Mouse (Mus musculus): ENCODE results near the gene Scai.
"Not testable (repeated sequence)": the region's sequence is repeated elsewhere in the genome, so short reads cannot be mapped to it uniquely, and the experiment has no call there.

Scai gene

GRCm38 (mm10) chr2:39129526-39130326, 60.8 kb downstream of the Scai start:
- no peak for DNase-seq (ENCODE audit: low read depth)

GRCm38 (mm10) chr2:39124167-39124566, 66.4 kb downstream of the Scai start:
- no peak for DNase-seq (ENCODE audit: low read depth)

DNA sequence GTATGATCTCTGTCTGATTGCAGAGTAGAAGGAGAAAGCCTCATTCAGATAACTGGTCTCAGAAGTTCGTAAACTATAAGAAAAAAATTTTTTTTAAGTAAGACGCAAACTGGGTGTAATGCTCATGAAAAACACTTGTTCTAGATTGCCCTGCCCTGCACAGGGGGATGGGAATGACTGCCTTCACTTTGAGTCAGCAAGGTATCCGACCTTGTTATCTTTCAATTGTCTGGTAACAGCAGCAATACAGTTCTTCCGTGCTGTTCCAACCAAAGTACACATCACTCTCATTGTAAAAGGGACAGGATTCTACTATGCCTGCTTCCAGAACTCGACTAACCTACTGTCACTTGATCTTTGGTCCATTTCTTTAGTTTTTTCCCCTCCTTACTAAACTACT, 69.4 kb downstream of the Scai start:
- no peak for DNase-seq (ENCODE audit: low read depth)

DNA sequence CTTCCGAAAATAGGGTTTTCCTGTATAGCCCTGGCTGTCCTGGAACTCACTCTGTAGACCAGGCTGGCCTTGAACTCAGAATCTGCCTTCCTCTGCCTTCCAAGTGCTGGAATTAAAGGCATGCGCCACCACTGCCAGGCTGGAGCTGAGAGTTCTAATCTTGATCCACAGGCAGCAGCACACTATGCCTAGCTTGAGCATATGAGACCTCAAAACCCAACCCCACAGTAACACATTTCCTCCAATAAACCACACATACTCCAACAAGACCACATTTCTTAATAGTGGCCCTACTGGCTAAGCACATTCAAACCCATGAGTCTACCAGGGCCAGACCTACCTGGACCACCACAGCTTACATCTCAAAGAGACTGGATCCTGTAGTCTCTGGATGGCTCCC, 74.0 kb downstream of the Scai start:
- DNase-seq (ENCODE audit: low read depth): peak; percentile 80

- DNase-seq (ENCODE audit: low read depth): no peak
Measured at GRCm38 (mm10) chr2:39114093-39114492, 76.4 kb downstream of the Scai start.

DNA sequence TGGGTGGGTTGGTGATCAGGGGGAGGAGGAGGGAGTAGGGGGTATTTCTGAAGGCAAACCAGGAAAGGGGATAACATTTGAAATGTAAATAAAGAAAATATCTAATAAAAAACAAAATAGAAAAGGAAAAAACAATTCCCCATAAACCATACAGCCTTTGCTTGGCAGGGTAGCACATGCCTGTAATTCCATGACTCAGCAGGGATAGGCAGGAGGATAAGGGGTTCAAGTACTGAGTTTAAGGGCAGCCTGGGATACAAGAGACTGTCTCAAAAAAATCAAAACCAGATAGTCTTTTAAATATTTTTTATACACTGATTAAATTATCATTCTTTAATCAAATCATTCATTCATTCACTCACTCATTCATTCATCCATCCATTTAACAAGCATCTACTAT, 80.0 kb downstream of the Scai start:
- DNase-seq (ENCODE audit: low read depth): no peak

DNA sequence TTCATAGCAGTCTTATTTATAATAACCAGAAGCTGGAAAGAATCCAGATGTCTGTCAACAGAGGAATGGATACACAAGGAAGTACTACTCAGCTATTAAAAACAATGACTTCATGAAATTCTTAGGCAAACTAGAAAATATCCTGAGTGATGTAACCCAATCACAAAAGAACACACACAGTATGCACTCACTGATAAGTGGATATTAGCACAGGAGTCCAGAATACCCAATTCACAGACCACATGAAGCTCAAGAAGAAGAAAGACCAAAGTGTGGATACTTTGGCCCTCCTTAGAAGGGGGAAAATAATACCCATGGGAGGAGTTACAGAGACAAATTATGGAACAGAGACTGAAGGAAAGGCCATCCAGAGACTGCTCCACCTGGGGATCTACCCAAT, 80.8 kb downstream of the Scai start:
- not testable (repeated sequence) for DNase-seq (ENCODE audit: low read depth)

DNA sequence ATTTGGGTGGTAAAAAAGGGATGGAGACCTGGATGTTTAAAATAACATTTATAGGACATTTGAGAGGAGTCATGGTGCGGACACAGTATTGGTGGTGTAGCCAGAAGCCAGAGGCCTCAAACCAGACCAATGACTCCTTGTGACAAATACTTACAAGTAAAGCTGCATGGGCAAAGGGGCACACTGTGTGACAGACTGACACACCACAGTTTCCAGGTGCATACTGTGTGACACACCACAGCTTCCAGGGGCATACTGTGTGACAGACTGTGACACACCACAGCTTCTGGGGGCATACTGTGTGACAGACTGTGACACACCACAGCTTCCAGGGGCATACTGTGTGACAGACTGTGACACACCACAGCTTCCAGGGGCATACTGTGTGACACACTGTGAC, 90.6 kb downstream of the Scai start:
- DNase-seq (ENCODE audit: low read depth): not testable (repeated sequence)

DNA sequence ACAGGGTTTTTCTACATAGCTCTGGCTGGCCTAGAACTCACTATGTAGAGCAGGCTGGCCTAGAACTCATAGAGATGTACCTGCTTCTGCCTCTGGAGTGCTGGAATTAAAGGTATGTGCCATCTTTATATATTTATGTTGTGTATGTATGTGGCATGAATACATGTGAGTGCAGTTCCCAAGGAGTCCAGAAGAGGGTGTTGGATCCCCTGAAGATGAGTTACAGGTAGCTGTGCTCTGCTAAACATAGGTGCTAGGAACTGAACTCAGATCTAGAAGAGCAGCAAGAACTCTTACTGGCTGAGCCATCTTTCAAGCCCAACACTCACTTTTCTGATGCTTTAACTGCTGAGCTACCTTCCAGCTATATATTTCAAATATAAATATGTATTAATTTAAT, 92.5 kb downstream of the Scai start:
- DNase-seq (ENCODE audit: low read depth): peak; percentile 59

- no peak for DNase-seq (ENCODE audit: low read depth)
Measured at GRCm38 (mm10) chr2:39091966-39092365, 98.6 kb downstream of the Scai start.

DNA sequence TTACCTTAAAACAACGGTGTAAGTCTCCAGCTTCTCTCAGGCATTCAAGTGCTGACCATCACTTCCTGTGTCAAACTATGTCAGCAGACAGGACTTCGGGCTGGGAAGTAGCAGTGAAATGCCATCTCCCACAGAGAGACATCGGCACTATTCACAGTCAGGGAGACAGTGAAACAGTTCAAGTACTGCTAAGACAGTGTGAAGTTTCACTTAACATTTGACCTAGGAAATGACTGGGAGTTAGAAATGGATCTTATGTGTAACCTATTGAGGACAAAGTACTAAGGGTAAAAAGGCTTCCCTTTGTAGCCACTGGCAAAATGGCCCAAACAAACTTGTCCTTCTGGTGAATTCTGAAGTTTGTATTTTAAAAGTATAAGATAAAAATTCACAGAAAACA, 107.8 kb downstream of the Scai start:
- no peak for DNase-seq (ENCODE audit: low read depth)

DNA sequence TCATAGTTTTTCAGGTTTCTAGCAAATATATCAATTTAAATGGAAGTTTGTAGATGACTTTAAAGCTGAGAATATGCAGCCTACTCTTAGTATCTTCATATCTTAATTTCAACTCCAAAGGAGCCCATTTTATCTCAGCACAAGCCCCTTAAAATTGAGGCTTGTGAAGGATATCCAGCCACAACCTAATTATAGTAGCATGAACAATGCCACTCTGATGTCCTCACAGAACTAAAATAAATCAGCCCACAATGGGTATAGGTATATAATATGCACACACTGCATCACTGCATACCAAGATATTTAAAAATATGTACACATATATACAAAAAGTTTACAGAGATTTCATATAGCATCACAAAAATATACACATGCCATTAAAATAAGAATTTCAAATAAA, 119.9 kb downstream of the Scai start:
- no peak for DNase-seq (ENCODE audit: low read depth)

GRCm38 (mm10) chr2:39069096-39069495, 121.4 kb downstream of the Scai start:
- peak; percentile 33 for DNase-seq (ENCODE audit: low read depth)

DNA sequence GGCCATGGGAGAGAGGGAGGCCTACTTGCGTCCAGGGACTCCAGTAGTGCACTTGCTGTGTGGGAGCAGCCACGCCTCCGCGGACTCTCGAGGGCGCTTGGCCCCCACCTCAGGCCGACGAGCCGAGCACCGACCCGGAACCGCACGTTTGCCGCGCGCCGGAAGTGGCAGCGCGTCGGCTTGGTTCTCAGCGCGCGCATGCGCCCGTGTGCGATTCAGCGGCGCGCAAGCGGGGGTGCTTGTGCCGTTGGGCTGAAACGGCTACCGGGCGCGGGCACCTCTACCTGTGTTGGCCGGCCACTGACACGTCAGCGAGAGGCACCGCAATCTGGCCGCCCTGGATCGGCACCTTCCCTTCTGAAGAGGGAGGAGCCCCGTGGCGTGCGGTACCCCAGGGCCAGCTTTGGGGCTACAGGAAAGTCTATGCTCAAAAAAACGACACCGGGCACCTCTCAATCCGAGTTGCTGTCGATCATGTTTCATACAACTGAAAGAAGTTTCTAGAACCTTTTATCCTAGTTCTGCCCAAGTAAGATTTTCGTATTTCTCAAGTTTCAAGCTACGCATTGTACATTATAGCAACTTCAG, 125.0 kb downstream of the Scai start, which contains the start of gene Golga1:
Gene Golga1, minus strand, starts transcription at position 142 of the 588 bp plus-strand sequence.
- peak; percentile 92 for DNase-seq (ENCODE audit: low read depth)

GRCm38 (mm10) chr2:39064687-39065399, 125.7 kb downstream of the Scai start:
- DNase-seq (ENCODE audit: low read depth): peak; percentile 49

- DNase-seq (ENCODE audit: low read depth): no peak
Measured at GRCm38 (mm10) chr2:39048515-39048914, 142.0 kb downstream of the Scai start.

DNA sequence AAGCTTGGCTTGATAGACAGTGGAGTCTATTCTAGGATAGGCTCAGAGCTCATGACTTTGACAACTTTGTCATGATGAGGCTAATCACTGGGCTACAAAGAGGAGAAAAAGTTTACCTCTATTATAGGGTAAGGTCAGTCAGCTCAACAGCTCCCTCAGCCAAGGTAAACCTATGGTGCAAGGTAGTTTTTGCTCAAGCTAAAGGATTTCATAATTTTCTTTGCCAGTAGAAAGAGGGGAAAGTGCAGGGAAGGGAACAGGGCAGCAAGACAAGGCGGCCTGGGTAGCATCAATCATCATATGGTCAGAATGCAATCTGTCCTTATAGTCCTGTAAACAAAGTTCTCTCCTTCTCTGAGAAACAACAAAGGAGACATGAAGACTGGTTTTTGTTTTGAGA, 150.3 kb downstream of the Scai start:
- DNase-seq (ENCODE audit: low read depth): no peak

DNA sequence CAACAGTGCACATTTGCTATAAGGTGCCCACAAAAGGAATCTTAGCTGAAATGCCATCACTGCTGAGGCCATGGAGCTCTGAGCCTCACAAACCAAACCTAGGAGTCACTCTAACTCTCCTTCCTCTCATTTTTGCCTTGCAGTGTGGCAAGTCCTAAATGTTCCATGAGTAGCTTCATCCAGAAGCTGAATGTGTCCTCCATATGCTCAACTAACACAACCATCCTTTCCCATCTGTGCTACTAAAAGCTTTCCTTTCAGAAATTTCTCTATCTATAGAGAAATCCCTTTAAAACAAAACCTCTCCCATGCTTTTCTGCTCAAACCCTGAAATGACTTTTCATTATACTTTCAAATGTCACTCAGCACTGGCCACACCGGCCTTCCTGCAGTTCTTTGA, 158.9 kb downstream of the Scai start:
- no peak for DNase-seq (ENCODE audit: low read depth)

GRCm38 (mm10) chr2:39020004-39020403, 170.5 kb downstream of the Scai start:
- no peak for DNase-seq (ENCODE audit: low read depth)

DNA sequence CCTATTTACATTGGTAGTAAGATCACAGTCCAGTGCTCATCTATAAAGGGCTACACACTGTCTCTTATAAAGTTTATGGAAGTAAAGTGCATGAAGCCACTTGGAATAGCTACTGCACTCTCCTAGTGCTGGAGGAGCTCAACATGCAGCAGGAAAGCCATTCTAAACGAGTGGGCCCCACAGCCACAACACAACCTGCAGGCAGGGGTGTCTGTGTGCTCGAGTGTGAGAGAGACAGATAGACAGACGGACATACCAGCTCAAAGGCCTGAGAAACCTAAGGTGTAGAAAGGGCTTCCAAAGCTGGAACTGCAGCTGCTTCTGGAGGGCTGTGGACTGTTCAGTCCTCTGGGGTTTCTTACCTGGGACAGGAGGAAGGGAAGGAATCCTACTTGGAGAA, 174.0 kb downstream of the Scai start:
- no peak for DNase-seq (ENCODE audit: low read depth)

Measured in 416B (cell line).